Mouse (Mus musculus) kidney, embryonic 16.5 days (tissue): ENCODE measurements at regions not wholly inside any gene's neighbourhood (a gene's known extent, or its start where the extent isn't known, plus 50 kb on each side); places are given as distances from the start of the nearest gene placed in this dataset.
"Not testable (repeated sequence)": the region's sequence is repeated elsewhere in the genome, so short reads cannot be mapped to it uniquely, and the experiment has no call there.

Source experiments
- ATAC-seq: fragments of 200-750 bp; cut with Nextera tagmentation; 2 replicates; pipeline ENCODE4 v1.8.0; 2017; ENCODE audit warnings: moderate TSS enrichment; ENCODE audit not compliant: low FRiP score, low TSS enrichment
- H3K27ac ChIP-seq: fragments of 300-500 bp; sonication (generic); 2 replicates; pipeline ENCODE4 v1.5.1; 2014; ENCODE audit warnings: low read length
- H3K27me3 ChIP-seq: fragments of 300-500 bp; sonication (generic); 2 replicates; pipeline ENCODE4 v1.6.1; 2014; ENCODE audit warnings: low read length, control low read depth, mixed read lengths; ENCODE audit not compliant: insufficient read depth
- H3K36me3 ChIP-seq: fragments of 300-500 bp; sonication (generic); 2 replicates; pipeline ENCODE4 v1.6.1; 2014; ENCODE audit warnings: low read length, control low read depth, mixed read lengths; ENCODE audit not compliant: insufficient read depth
- H3K4me1 ChIP-seq: fragments of 300-500 bp; sonication (generic); 2 replicates; pipeline ENCODE4 v1.6.1; 2014; ENCODE audit warnings: low read length, control low read depth, mixed read lengths; ENCODE audit not compliant: insufficient read depth
- H3K4me2 ChIP-seq: fragments of 300-500 bp; sonication (generic); replicated peaks from 2 replicates; pipeline ENCODE4 v1.6.1; 2014; ENCODE audit warnings: low read depth, low read length
- H3K4me3 ChIP-seq: fragments of 300-500 bp; sonication (generic); 2 replicates; pipeline ENCODE4 v1.5.1; 2014; ENCODE audit warnings: mild to moderate bottlenecking, low read length
- H3K9ac ChIP-seq: fragments of 300-500 bp; sonication (generic); replicated peaks from 2 replicates; pipeline ENCODE4 v1.6.1; 2014; ENCODE audit warnings: low read length
- H3K9me3 ChIP-seq: fragments of 300-500 bp; sonication (generic); 2 replicates; pipeline ENCODE4 v1.6.1; 2016; ENCODE audit warnings: low read length, control low read depth
- WGBS: fragments of 180-500 bp; shearing (Covaris S2); extraction: QIAGEN DNeasy Blood & Tissue Kit; methylation state at CpG from one replicate; pipeline ENCODE4 v1.1.7; 2014; 5-methylcytosine and 5-hydroxymethylcytosine counted together

- Histone ChIP-seq H3K9me3 (no peaks in the 10 kb centered on the region), H3K27ac (no peak overlapping the region), H3K4me3 (no peak overlapping the region), H3K27me3 (no peaks in the 10 kb centered on the region), H3K4me1 (no peaks in the 10 kb centered on the region), H3K9ac (no peak overlapping the region), H3K36me3 (no peaks in the 10 kb centered on the region), H3K4me2 (no peak overlapping the region)
- no peak for ATAC-seq
- WGBS: 68% methylated on average over 6 of the region's 6 CpGs
These were observed 1579.7 kb upstream of the G6pd2 start for GRCm38 (mm10) chr5:60228966-60229365.

- not testable (repeated sequence) for H3K27me3 ChIP-seq, H3K4me3 ChIP-seq, H3K27ac ChIP-seq, H3K9ac ChIP-seq, H3K4me1 ChIP-seq, H3K9me3 ChIP-seq, H3K36me3 ChIP-seq
- WGBS: 9% methylated on average over 23 of the region's 30 CpGs
- 0 out of 2 replicates have a peak overlapping the region, but pooled peaks have one; percentile 32 for H3K4me2 ChIP-seq
- ATAC-seq: peak; percentile 82
These were observed 1577.3 kb upstream of the G6pd2 start for GRCm38 (mm10) chr5:60231232-60231891.

GRCm38 (mm10) chr5:60244185-60244584 lies 1564.4 kb upstream of the G6pd2 start:
- no peak for ATAC-seq
- Histone ChIP-seq H3K4me3 (no peak overlapping the region), H3K27ac (no peak overlapping the region), H3K9ac (no peak overlapping the region), H3K4me2 (no peak overlapping the region), H3K27me3 (no peaks in the 10 kb centered on the region), H3K36me3 (no peaks in the 10 kb centered on the region), H3K4me1 (no peaks in the 10 kb centered on the region), H3K9me3 (no peaks in the 10 kb centered on the region)
- 93% methylated on average over 2 of the region's 2 CpGs for WGBS

- Histone ChIP-seq H3K27ac (no peak overlapping the region), H3K4me1 (no peaks in the 10 kb centered on the region), H3K36me3 (no peaks in the 10 kb centered on the region), H3K9me3 (no peaks in the 10 kb centered on the region), H3K4me3 (no peak overlapping the region), H3K27me3 (no peaks in the 10 kb centered on the region), H3K9ac (no peak overlapping the region), H3K4me2 (no peak overlapping the region)
- 92% methylated on average over 2 of the region's 2 CpGs for WGBS
- ATAC-seq: no peak
These were observed 1531.9 kb upstream of the G6pd2 start for GRCm38 (mm10) chr5:60276696-60277095.
